Mouse (Mus musculus): ENCODE data around the gene Chst11. TPM values are rescaled to one million over a fixed set of nuclear protein-coding genes. Genes with fewer than 3 reads are reported as not detected.

The Chst11 gene
- total and polyA plus RNA-seq, 3 experiments: 3.1 to 10.6 TPM; not detected in 1

GRCm38 (mm10) chr10:83094248-83094647, 109.0 kb downstream of the Chst11 start:
- DNase-seq (ENCODE audit: low read depth, low spot score): no peak
- Histone ChIP-seq H3K27me3 (ENCODE audit: control insufficient read depth in 1 of 2, insufficient read depth in 2 of 2, low read length in 2 of 2) (no peaks in the 10 kb centered on the region), H3K9ac (ENCODE audit: control insufficient read depth, low read depth, low read length, poor library complexity, severe bottlenecking) (no peak overlapping the region), H3K4me1 (ENCODE audit: control insufficient read depth in 1 of 2, insufficient read depth in 2 of 2, low read length in 2 of 2) (no peaks in the 10 kb centered on the region), H3K79me2 (ENCODE audit: control insufficient read depth, insufficient read depth, low read length, poor library complexity) (no peaks in the 10 kb centered on the region), H3K27ac (ENCODE audit: control insufficient read depth, low read depth, low read length) (no peak overlapping the region), H3K9me3 (replicated peaks; ENCODE audit: insufficient read depth, low read length) (no peaks in the 10 kb centered on the region), H3K4me3 (ENCODE audit: control insufficient read depth in 1 of 2, insufficient read depth in 1 of 2, low read depth in 2 of 2, low read length in 2 of 2) (no peak overlapping the region), H3K36me3 (ENCODE audit: control insufficient read depth in 1 of 2, insufficient read depth in 2 of 2, low read length in 2 of 2) (no peaks in the 10 kb centered on the region)
- TF ChIP-seq MAX (IDR thresholded peaks at IDR 0.05; ENCODE audit: low read length): no peak

GRCm38 (mm10) chr10:83094821-83095725, 109.8 kb downstream of the Chst11 start:
- no peaks in the 10 kb centered on the region for H3K36me3 ChIP-seq (ENCODE audit: control insufficient read depth in 1 of 2, insufficient read depth in 2 of 2, low read length in 2 of 2)
- DNase-seq (ENCODE audit: low read depth, low spot score): no peak
- H3K27ac ChIP-seq (ENCODE audit: control insufficient read depth, low read depth, low read length): no peak overlapping the region
- TF ChIP-seq TCF12 (IDR thresholded peaks at IDR 0.05; ENCODE audit: low read depth, low read length) (no peak), POLR2A (IDR thresholded peaks at IDR 0.05; ENCODE audit: control insufficient read depth in 1 of 2, insufficient read depth in 1 of 2, low read depth in 1 of 2, low read length in 2 of 2, poor library complexity in 1 of 2) (no peak), GATA1 (IDR thresholded peaks at IDR 0.05; ENCODE audit: low read depth, low read length) (no peak), KAT2A (conservative IDR thresholded peaks at IDR 0.05; ENCODE audit: low read depth, low read length) (no peak), ZKSCAN1 (IDR thresholded peaks at IDR 0.05; ENCODE audit: low read depth, low read length) (no peak), RAD21 (IDR thresholded peaks at IDR 0.05; ENCODE audit: low read depth, low read length) (no peak), ETS1 (IDR thresholded peaks at IDR 0.05; ENCODE audit: low read depth, low read length) (no peak), TAL1 (IDR thresholded peaks at IDR 0.05; ENCODE audit: low read length) (no peak), RCOR1 (IDR thresholded peaks at IDR 0.05; ENCODE audit: low read depth, low read length) (no peak), ELF1 (IDR thresholded peaks at IDR 0.05; ENCODE audit: low read depth, low read length) (no peak), ZNF384 (IDR thresholded peaks at IDR 0.05; ENCODE audit: low read depth, low read length) (no peak), MAX (IDR thresholded peaks at IDR 0.05; ENCODE audit: low read length) (no peak), SIN3A (IDR thresholded peaks at IDR 0.05; ENCODE audit: low read length) (no peak), HCFC1 (IDR thresholded peaks at IDR 0.05; ENCODE audit: low read depth, low read length) (no peak), JUND (IDR thresholded peaks at IDR 0.05; ENCODE audit: low read depth, low read length) (no peak), USF1 (IDR thresholded peaks at IDR 0.05; ENCODE audit: low read depth, low read length) (no peak), UBTF (IDR thresholded peaks at IDR 0.05; ENCODE audit: borderline replicate concordance, insufficient read depth, low read depth, low read length) (no peak)
- no peaks in the 10 kb centered on the region for H3K27me3 ChIP-seq (ENCODE audit: control insufficient read depth in 1 of 2, insufficient read depth in 2 of 2, low read length in 2 of 2)
- H3K4me1 ChIP-seq (ENCODE audit: control insufficient read depth in 1 of 2, insufficient read depth in 2 of 2, low read length in 2 of 2): no peaks in the 10 kb centered on the region
- no peak overlapping the region for H3K9ac ChIP-seq (ENCODE audit: control insufficient read depth, low read depth, low read length, poor library complexity, severe bottlenecking)
- no peaks in the 10 kb centered on the region for H3K79me2 ChIP-seq (ENCODE audit: control insufficient read depth, insufficient read depth, low read length, poor library complexity)
- H3K9me3 ChIP-seq (replicated peaks; ENCODE audit: insufficient read depth, low read length): no peaks in the 10 kb centered on the region
- H3K4me3 ChIP-seq (ENCODE audit: control insufficient read depth in 1 of 2, insufficient read depth in 1 of 2, low read depth in 2 of 2, low read length in 2 of 2): no peak overlapping the region
